Mouse (Mus musculus): Measurements from ENCODE around the gene Srrm2.

- TF ChIP-seq CTCF (IDR thresholded peaks at IDR 0.05; ENCODE audit: control insufficient read depth, insufficient read depth, low read length) (no peak), POLR2A (IDR thresholded peaks at IDR 0.05; ENCODE audit: borderline replicate concordance, control insufficient read depth, low read depth, low read length) (no peak)
Measured at GRCm38 (mm10) chr17:23803366-23804041, 13.2 kb downstream of the Srrm2 start.
